Mouse (Mus musculus) heart, adult 2 months (tissue): ENCODE data around the gene Apoc1.

Experiments used
- CTCF ChIP-seq: fragments of 200-600 bp; IDR thresholded peaks from 2 replicates; pipeline ENCODE4 v1.8.1; 2022; ENCODE audit warnings: antibody characterized with exemption, mild to moderate bottlenecking, moderate library complexity
- EP300 ChIP-seq: fragments of 200-500 bp; IDR thresholded peaks from 2 replicates; pipeline ENCODE4 v1.6.1; 2011; ENCODE audit warnings: low read depth, low read length, control low read depth; ENCODE audit not compliant: insufficient read depth
- POLR2A ChIP-seq: fragments of 200-500 bp; IDR thresholded peaks from 2 replicates; pipeline ENCODE4 v1.6.1; 2011; ENCODE audit warnings: mild to moderate bottlenecking, low read depth, low read length, control low read depth; ENCODE audit not compliant: insufficient read depth

- TF ChIP-seq CTCF: no peak
- TF ChIP-seq EP300: no peak
- TF ChIP-seq POLR2A: no peak
Measured at GRCm38 (mm10) chr7:19741329-19742031, 49.0 kb upstream of the Apoc1 start.
